Mouse (Mus musculus) ES-Bruce4 (cell line): Measurements from ENCODE around the gene Ctbp2. TPM values are rescaled to one million over a fixed set of nuclear protein-coding genes. Genes with fewer than 3 reads are reported as not detected.
A peak's percentile ranks its signal among the peaks of the same experiment; 100 is the strongest.

Experiments
- H3K27ac ChIP-seq: 2 replicates; pipeline ENCODE4 v1.5.1; 2012; ENCODE audit warnings: low read length, inconsistent platforms; ENCODE audit not compliant: insufficient read depth
- H3K27me3 ChIP-seq: 2 replicates; pipeline ENCODE4 v1.6.1; 2012; ENCODE audit warnings: mild to moderate bottlenecking, low read length, inconsistent platforms; ENCODE audit not compliant: control insufficient read depth, poor library complexity, insufficient read depth, severe bottlenecking
- H3K36me3 ChIP-seq: 2 replicates; pipeline ENCODE4 v1.6.1; 2012; ENCODE audit warnings: inconsistent platforms, mild to moderate bottlenecking, low read length, moderate library complexity; ENCODE audit not compliant: control insufficient read depth, poor library complexity, insufficient read depth, severe bottlenecking
- H3K4me1 ChIP-seq: one replicate; pipeline ENCODE4 v1.8.1; 2011; ENCODE audit warnings: low read length; ENCODE audit not compliant: control insufficient read depth, insufficient read depth
- H3K4me3 ChIP-seq: 2 replicates; pipeline ENCODE4 v1.5.1; 2011; ENCODE audit warnings: low read depth, mild to moderate bottlenecking, low read length
- H3K9ac ChIP-seq: 2 replicates; pipeline ENCODE4 v1.6.1; 2012; ENCODE audit warnings: low read depth, mild to moderate bottlenecking, inconsistent platforms; ENCODE audit not compliant: poor library complexity, severe bottlenecking
- H3K9me3 ChIP-seq: replicated peaks from 2 replicates; pipeline ENCODE4 v1.6.1; 2012; ENCODE audit warnings: mild to moderate bottlenecking, low read length, inconsistent platforms; ENCODE audit not compliant: control insufficient read depth, poor library complexity, insufficient read depth, severe bottlenecking
- CTCF ChIP-seq: IDR thresholded peaks from one replicate; pipeline ENCODE4 v1.8.1; 2011; ENCODE audit warnings: low read depth, low read length
- EP300 ChIP-seq: IDR thresholded peaks from 2 replicates; pipeline ENCODE4 v1.6.1; 2011; ENCODE audit warnings: low read depth, low read length; ENCODE audit not compliant: insufficient read depth
- POLR2A ChIP-seq: IDR thresholded peaks from one replicate; pipeline ENCODE4 v1.8.1; 2011; ENCODE audit warnings: low read length; ENCODE audit not compliant: insufficient read depth
- polyA plus RNA-seq: library from polyadenylated mRNA; stranded (reverse); fragments of >200 nt; gene quantifications from 2 replicates; pipeline ENCODE4 v1.2.4, GENCODE M21; 2011; ENCODE audit warnings: low read depth; ENCODE audit not compliant: missing spikeins, insufficient read depth, insufficient read length

The Ctbp2 gene
- polyA plus RNA-seq, 1 experiment: 218 TPM

DNA sequence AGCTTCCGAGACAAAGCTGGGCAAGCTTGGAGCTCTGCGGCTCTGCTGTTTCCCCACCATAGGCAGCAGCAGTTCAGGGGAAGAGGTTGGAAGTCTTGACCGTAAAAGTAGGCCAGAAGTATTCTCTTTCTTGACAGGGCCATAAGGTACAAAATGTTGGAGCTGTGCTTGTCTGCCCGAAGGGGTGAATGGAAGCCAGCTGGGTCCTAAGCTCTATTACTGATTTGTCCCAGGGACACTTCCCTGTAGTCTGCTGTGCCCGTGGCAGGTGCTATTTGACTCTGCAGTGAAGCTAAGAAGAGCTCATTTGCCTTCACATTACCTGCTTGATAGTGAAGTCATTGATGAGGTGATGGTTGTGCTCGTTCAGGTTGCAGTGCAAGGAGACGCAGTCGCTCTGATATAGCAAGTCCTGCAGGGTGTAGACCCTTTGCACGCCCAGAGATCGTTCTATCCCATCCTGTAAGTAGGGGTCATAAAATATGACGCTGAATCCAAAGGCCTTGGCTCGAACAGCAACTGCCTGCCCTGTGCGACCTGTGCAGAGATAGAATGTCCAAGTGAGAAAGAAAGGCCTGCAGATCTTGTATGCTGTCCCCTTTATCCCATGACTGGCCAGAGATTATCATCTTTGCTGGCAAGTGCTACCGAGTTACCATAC lies 132.8 kb downstream of the Ctbp2 start:
- Histone ChIP-seq H3K4me3 (no peak overlapping the region), H3K9me3 (no peaks in the 10 kb centered on the region), H3K27ac (peak overlapping the region; percentile 12; the same call in 1 of the 2 replicates), H3K36me3 (peaks cover 90% of the 10 kb centered on the region), H3K9ac (no peak overlapping the region), H3K27me3 (no peaks in the 10 kb centered on the region), H3K4me1 (no peaks in the 10 kb centered on the region)
- no peak for TF ChIP-seq POLR2A
- no peak for TF ChIP-seq EP300

DNA sequence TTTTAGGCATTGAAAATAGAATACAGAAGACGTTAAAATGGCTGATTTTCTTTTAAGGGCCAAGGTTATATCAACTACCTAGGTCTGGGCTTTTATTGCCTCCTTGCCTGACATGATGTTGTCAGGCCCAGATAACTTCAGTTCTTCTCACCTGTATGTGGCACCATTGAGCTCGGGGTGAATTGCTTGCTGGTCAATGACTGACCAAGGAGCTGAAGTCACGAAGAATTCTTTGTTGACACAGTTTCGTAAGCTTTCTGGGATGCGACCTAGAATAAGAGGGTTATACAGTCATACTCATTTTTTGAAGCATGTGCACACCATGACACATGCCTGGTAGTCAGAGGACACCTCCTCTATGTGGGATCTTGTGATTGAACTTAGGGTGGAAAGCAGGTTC lies 134.3 kb downstream of the Ctbp2 start:
- Histone ChIP-seq H3K9me3 (no peaks in the 10 kb centered on the region), H3K4me3 (no peak overlapping the region), H3K36me3 (peaks cover 85% of the 10 kb centered on the region), H3K27me3 (no peaks in the 10 kb centered on the region), H3K9ac (no peak overlapping the region), H3K27ac (no peak overlapping the region), H3K4me1 (no peaks in the 10 kb centered on the region)
- TF ChIP-seq CTCF: no peak
- TF ChIP-seq EP300: no peak
- no peak for TF ChIP-seq POLR2A

DNA sequence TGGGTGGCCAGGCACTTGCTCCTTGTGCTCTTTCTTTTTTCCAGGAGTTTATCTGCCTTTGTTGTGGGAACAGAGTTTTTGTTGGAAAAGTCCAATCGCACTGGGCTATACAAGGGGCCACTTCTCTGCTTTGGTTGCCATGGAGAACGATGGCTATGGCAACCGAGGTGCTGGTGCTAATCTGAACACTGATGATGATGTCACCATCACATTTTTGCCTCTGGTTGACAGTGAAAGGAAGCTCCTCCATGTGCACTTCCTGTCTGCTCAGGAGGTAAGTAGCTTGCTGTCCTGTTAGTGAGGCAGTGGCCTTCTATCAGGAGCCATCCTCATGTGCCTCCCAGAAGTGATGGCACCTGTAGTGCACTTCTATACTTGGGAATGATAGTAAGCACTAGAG lies 141.5 kb downstream of the Ctbp2 start:
- no peak overlapping the region for H3K27ac ChIP-seq
- H3K4me3 ChIP-seq: no peak overlapping the region
- no peaks in the 10 kb centered on the region for H3K4me1 ChIP-seq
- no peaks in the 10 kb centered on the region for H3K27me3 ChIP-seq
- H3K9me3 ChIP-seq: no peaks in the 10 kb centered on the region
- H3K36me3 ChIP-seq: peaks cover 21% of the 10 kb centered on the region
- no peak overlapping the region for H3K9ac ChIP-seq
- TF ChIP-seq POLR2A: no peak
- TF ChIP-seq CTCF: no peak
- no peak for TF ChIP-seq EP300

DNA sequence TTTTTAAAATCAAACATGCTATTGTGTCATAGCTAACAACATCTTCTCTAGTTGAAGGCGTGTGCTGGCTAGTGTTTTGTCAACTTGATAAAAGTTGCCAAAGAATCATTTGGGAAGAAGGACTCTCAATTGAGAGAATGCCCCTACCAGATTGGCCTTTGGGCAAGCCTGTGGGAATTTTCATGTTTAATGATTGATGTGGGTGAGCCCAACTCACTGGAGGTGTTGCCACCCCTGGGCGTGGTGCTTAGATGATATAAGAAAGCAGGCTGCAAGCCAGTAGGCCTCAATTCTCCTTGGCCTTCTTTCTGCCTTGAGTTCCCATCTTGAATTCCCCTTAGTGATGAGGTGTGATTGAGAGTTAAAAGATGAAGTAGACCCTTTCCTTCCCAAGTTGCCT lies 146.2 kb downstream of the Ctbp2 start:
- no peaks in the 10 kb centered on the region for H3K4me1 ChIP-seq
- H3K4me3 ChIP-seq: no peak overlapping the region
- H3K36me3 ChIP-seq: peaks cover 2% of the 10 kb centered on the region
- TF ChIP-seq POLR2A: no peak
- no peak overlapping the region for H3K27ac ChIP-seq
- no peaks in the 10 kb centered on the region for H3K9me3 ChIP-seq
- no peak overlapping the region for H3K9ac ChIP-seq
- no peaks in the 10 kb centered on the region for H3K27me3 ChIP-seq

DNA sequence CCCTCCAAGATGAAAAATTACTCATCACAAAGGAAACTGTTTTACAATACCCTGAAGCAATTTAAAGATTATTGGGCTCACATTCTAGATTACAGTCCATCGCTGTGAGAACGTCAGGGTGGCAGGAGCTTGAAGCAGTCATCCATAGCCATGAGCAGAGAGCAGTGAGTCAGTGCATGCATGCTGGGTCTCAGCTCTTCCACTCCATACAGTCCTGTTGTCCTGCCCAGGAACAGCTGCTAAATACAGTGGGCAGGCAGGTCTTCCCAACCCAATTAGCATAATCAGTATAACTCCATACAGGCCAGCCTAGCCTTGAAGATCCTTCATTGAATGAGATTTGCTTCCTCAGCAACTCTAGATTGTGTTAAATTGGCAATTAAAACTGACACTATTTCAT lies 148.1 kb downstream of the Ctbp2 start:
- Histone ChIP-seq H3K27me3 (no peaks in the 10 kb centered on the region), H3K27ac (no peak overlapping the region), H3K9me3 (no peaks in the 10 kb centered on the region), H3K9ac (no peak overlapping the region), H3K4me1 (no peaks in the 10 kb centered on the region), H3K4me3 (no peak overlapping the region), H3K36me3 (0 out of 2 replicates have a peak, but pooled peaks cover 2% of the 10 kb centered on the region)
- TF ChIP-seq CTCF (no peak), EP300 (no peak), POLR2A (no peak)

DNA sequence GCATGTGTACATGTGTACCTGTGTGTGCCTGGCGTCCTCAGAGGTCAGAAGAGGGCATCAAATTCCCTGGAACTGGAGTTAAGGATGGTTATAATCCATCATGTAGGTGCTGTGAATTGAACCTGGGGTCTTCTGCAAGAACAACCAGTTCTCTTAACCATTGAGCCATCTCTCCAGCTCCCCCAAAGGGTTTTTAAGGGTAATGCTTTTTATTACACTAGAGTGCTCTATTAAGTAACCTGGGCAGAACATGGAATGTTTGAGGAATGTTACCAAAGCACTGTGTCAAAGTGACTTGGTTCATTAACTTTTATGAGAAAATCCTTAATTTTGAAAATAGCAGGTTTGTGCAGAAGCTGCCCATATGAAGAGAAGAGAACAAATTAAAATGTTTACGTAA lies 152.1 kb downstream of the Ctbp2 start:
- Histone ChIP-seq H3K27me3 (no peaks in the 10 kb centered on the region), H3K36me3 (peaks cover 2% of the 10 kb centered on the region; the same call in 1 of the 2 replicates), H3K27ac (no peak overlapping the region), H3K9ac (no peak overlapping the region), H3K4me1 (no peaks in the 10 kb centered on the region), H3K4me3 (no peak overlapping the region), H3K9me3 (no peaks in the 10 kb centered on the region)
- TF ChIP-seq POLR2A (no peak), CTCF (no peak), EP300 (no peak)
